Mouse (Mus musculus) neural tube, embryonic 11.5 days (tissue): Measurements from ENCODE around the gene Alg13. TPM values are rescaled to one million over a fixed set of nuclear protein-coding genes. Genes with fewer than 3 reads are reported as not detected.

Source experiments
- ATAC-seq: fragments of 200-750 bp; cut with Nextera tagmentation; 2 replicates; pipeline ENCODE4 v1.8.0; 2017; ENCODE audit warnings: moderate number of reproducible peaks, mild to moderate bottlenecking, moderate TSS enrichment, moderate library complexity; ENCODE audit not compliant: insufficient read depth, low FRiP score, low TSS enrichment
- DNase-seq: peaks from one replicate; pipeline ENCODE4 v3.0.0-alpha.2; 2015; ENCODE audit warnings: low spot score
- H3K27ac ChIP-seq: fragments of 300-500 bp; sonication (generic); 2 replicates; pipeline ENCODE4 v1.5.1; 2014; ENCODE audit warnings: low read depth, mild to moderate bottlenecking, low read length
- H3K27me3 ChIP-seq: fragments of 300-500 bp; sonication (generic); 2 replicates; pipeline ENCODE4 v1.6.1; 2014; ENCODE audit warnings: mild to moderate bottlenecking, low read length, mixed read lengths; ENCODE audit not compliant: control insufficient read depth, insufficient read depth
- H3K36me3 ChIP-seq: fragments of 300-500 bp; sonication (generic); 2 replicates; pipeline ENCODE4 v1.6.1; 2014; ENCODE audit warnings: mild to moderate bottlenecking, low read length, moderate library complexity, mixed read lengths; ENCODE audit not compliant: control insufficient read depth, insufficient read depth
- H3K4me1 ChIP-seq: fragments of 300-500 bp; sonication (generic); 2 replicates; pipeline ENCODE4 v1.6.1; 2014; ENCODE audit warnings: low read length, mixed read lengths; ENCODE audit not compliant: control insufficient read depth, insufficient read depth
- H3K4me2 ChIP-seq: fragments of 300-500 bp; sonication (generic); 2 replicates; pipeline ENCODE4 v1.6.1; 2014; ENCODE audit warnings: low read depth, mild to moderate bottlenecking, moderate library complexity
- H3K4me3 ChIP-seq: fragments of 300-500 bp; sonication (generic); 2 replicates; pipeline ENCODE4 v1.5.1; 2014; ENCODE audit warnings: low read depth, low read length
- H3K9ac ChIP-seq: fragments of 300-500 bp; sonication (generic); 2 replicates; pipeline ENCODE4 v1.6.1; 2014; ENCODE audit warnings: mild to moderate bottlenecking, low read length
- H3K9me3 ChIP-seq: fragments of 300-500 bp; sonication (generic); 2 replicates; pipeline ENCODE4 v1.6.1; 2016; ENCODE audit warnings: low read length; ENCODE audit not compliant: control insufficient read depth
- WGBS: fragments of 180-500 bp; shearing (Covaris S2); extraction: QIAGEN DNeasy Blood & Tissue Kit; methylation state at CpG from one replicate; pipeline ENCODE4 v1.1.7; 2014; 5-methylcytosine and 5-hydroxymethylcytosine counted together
- microRNA-seq: library from miRNA; unstranded; fragments of <30 nt; microRNA quantifications from one replicate; pipeline ENCODE4, GENCODE M21; 2016
- polyA plus RNA-seq: library from polyadenylated mRNA; unstranded; fragments of >200 nt; fragmentation: Nextera tagmentation; extraction: Ambion mirVana; gene quantifications from 2 replicates; pipeline ENCODE4 v1.2.1, GENCODE M21; 2014

The Alg13 gene
- polyA plus RNA-seq, 1 experiment from 2014 or later, result 26.2 TPM

GRCm38 (mm10) chrX:144423848-144424247 is 106.2 kb downstream of the Alg13 start:
- no peak overlapping the region for H3K4me3 ChIP-seq
- 87% methylated on average over 3 of the region's 3 CpGs for WGBS
- no peak for DNase-seq
- H3K9ac ChIP-seq, result no peak overlapping the region
- ATAC-seq, result no peak
- H3K27ac ChIP-seq, result no peak overlapping the region
- no peaks in the 10 kb centered on the region for H3K27me3 ChIP-seq
- H3K9me3 ChIP-seq, result no peaks in the 10 kb centered on the region
- no peaks in the 10 kb centered on the region for H3K4me1 ChIP-seq
- no peak overlapping the region for H3K4me2 ChIP-seq
- H3K36me3 ChIP-seq, result no peaks in the 10 kb centered on the region

Small RNA genes within 50 kb of the gene (microRNA-seq; reads per million reads assigned to microRNA genes)
- gene Mir680-2, result not detected

Other genes starting within 250 kb of the Alg13 start
- 3.1 and 4.8 TPM in 2 replicates for gene A730046J19Rik, start 164.1 kb upstream of the Alg13 start, polyA plus RNA-seq
- gene Trpc5os, start 138.8 kb downstream of the Alg13 start, polyA plus RNA-seq, result not detected in 2 replicates